Mouse (Mus musculus) adrenal gland, postnatal 4 days (tissue): ENCODE measurements around the gene Fggy. TPM values are rescaled to one million over a fixed set of nuclear protein-coding genes. Genes with fewer than 3 reads are reported as not detected.

ENCODE experiments used
- DNase-seq, 2 experiments: peaks; one replicate each; pipeline ENCODE4 v3.0.0; 2021 to 2022; ENCODE audit warnings: low spot score in 2 of 2, mixed read lengths in 2 of 2
- total RNA-seq, 2 experiments: library from RNA; stranded (reverse); gene quantifications; 2 replicates each; pipeline ENCODE4 v1.2.3; 2021

Gene Fggy
- total RNA-seq, 2 experiments from 2014 or later, result 48.2 to 60.9 TPM

GRCm38 (mm10) chr4:95775574-95775973 is 218.3 kb downstream of the Fggy start:
- no peak for DNase-seq

- DNase-seq, result no peak
Measured at GRCm38 (mm10) chr4:95777839-95778238, 220.5 kb downstream of the Fggy start.

- DNase-seq, result no peak
Measured at GRCm38 (mm10) chr4:95778528-95778927, 221.2 kb downstream of the Fggy start.

- DNase-seq, result no peak
Measured at GRCm38 (mm10) chr4:95784146-95784895, 227.0 kb downstream of the Fggy start.

GRCm38 (mm10) chr4:95787609-95788008 is 230.3 kb downstream of the Fggy start:
- DNase-seq, result no peak

GRCm38 (mm10) chr4:95788867-95789266 is 231.6 kb downstream of the Fggy start:
- no peak for DNase-seq

GRCm38 (mm10) chr4:95791913-95792475 is 234.7 kb downstream of the Fggy start:
- DNase-seq, result no peak

GRCm38 (mm10) chr4:95793647-95794328 is 236.5 kb downstream of the Fggy start:
- DNase-seq, result no peak

GRCm38 (mm10) chr4:95794651-95795050 is 237.3 kb downstream of the Fggy start:
- DNase-seq, result no peak

GRCm38 (mm10) chr4:95795283-95795682 is 238.0 kb downstream of the Fggy start:
- DNase-seq, result no peak

- no peak for DNase-seq
Measured at GRCm38 (mm10) chr4:95819650-95820049, 262.3 kb downstream of the Fggy start.

- DNase-seq, result no peak
Measured at GRCm38 (mm10) chr4:95821906-95822579, 264.7 kb downstream of the Fggy start.

GRCm38 (mm10) chr4:95828164-95828563 is 270.9 kb downstream of the Fggy start:
- no peak for DNase-seq

- DNase-seq, result no peak
Measured at GRCm38 (mm10) chr4:95830320-95830719, 273.0 kb downstream of the Fggy start.

- DNase-seq, result no peak
Measured at GRCm38 (mm10) chr4:95839860-95840259, 282.6 kb downstream of the Fggy start.

- DNase-seq, result no peak
Measured at GRCm38 (mm10) chr4:95840389-95841053, 283.2 kb downstream of the Fggy start.

- no peak for DNase-seq
Measured at GRCm38 (mm10) chr4:95845981-95846617, 288.8 kb downstream of the Fggy start.

GRCm38 (mm10) chr4:95847219-95847618 is 289.9 kb downstream of the Fggy start:
- no peak for DNase-seq

- DNase-seq, result no peak
Measured at GRCm38 (mm10) chr4:95847664-95848063, 290.4 kb downstream of the Fggy start.

GRCm38 (mm10) chr4:95849497-95849896 is 292.2 kb downstream of the Fggy start:
- DNase-seq, result no peak
